Mouse (Mus musculus) kidney, postnatal 0 days (tissue): ENCODE measurements at regions not wholly inside any gene's neighbourhood (a gene's known extent, or its start where the extent isn't known, plus 50 kb on each side); places are given as distances from the start of the nearest gene placed in this dataset.

Experiments
- ATAC-seq: fragments of 200-750 bp; cut with Nextera tagmentation; replicated peaks from 2 replicates; pipeline ENCODE4 v1.8.0; 2017; ENCODE audit warnings: low read depth, moderate number of reproducible peaks, moderate TSS enrichment, moderate library complexity; ENCODE audit not compliant: low FRiP score
- DNase-seq: peaks from one replicate; pipeline ENCODE4 v3.0.0-alpha.2; 2016; ENCODE audit warnings: low spot score
- H3K27ac ChIP-seq: fragments of 300-500 bp; sonication (generic); 2 replicates; pipeline ENCODE4 v1.5.1; 2014; ENCODE audit warnings: mild to moderate bottlenecking
- H3K27me3 ChIP-seq: fragments of 300-500 bp; sonication (generic); 2 replicates; pipeline ENCODE4 v1.6.1; 2014; ENCODE audit warnings: low read length, mixed read lengths; ENCODE audit not compliant: insufficient read depth
- H3K36me3 ChIP-seq: fragments of 300-500 bp; sonication (generic); 2 replicates; pipeline ENCODE4 v1.6.1; 2014; ENCODE audit warnings: low read length, mixed read lengths; ENCODE audit not compliant: insufficient read depth
- H3K4me1 ChIP-seq: fragments of 300-500 bp; sonication (generic); replicated peaks from 2 replicates; pipeline ENCODE4 v1.6.1; 2014; ENCODE audit warnings: antibody characterized with exemption, low read length, mixed read lengths; ENCODE audit not compliant: insufficient read depth
- H3K4me2 ChIP-seq: fragments of 300-500 bp; sonication (generic); 2 replicates; pipeline ENCODE4 v1.6.1; 2014; ENCODE audit warnings: mild to moderate bottlenecking, low read length, moderate library complexity, mixed read lengths
- H3K4me3 ChIP-seq: fragments of 300-500 bp; sonication (generic); replicated peaks from 2 replicates; pipeline ENCODE4 v1.5.1; 2014; ENCODE audit warnings: low read depth, low read length
- H3K9ac ChIP-seq: fragments of 300-500 bp; sonication (generic); 2 replicates; pipeline ENCODE4 v1.6.1; 2014; ENCODE audit warnings: low read depth, low read length
- H3K9me3 ChIP-seq: fragments of 300-500 bp; sonication (generic); replicated peaks from 2 replicates; pipeline ENCODE4 v1.6.1; 2016; ENCODE audit warnings: low read length, inconsistent platforms, mixed read lengths
- CTCF ChIP-seq: IDR thresholded peaks from 2 replicates; pipeline ENCODE4 v1.5.1; 2016; ENCODE audit warnings: antibody characterized with exemption, low read depth, mild to moderate bottlenecking, moderate library complexity
- WGBS: fragments of 180-500 bp; shearing (Covaris S2); extraction: QIAGEN DNeasy Blood & Tissue Kit; methylation state at CpG from one replicate; pipeline ENCODE4 v1.1.7; 2014; 5-methylcytosine and 5-hydroxymethylcytosine counted together

DNA sequence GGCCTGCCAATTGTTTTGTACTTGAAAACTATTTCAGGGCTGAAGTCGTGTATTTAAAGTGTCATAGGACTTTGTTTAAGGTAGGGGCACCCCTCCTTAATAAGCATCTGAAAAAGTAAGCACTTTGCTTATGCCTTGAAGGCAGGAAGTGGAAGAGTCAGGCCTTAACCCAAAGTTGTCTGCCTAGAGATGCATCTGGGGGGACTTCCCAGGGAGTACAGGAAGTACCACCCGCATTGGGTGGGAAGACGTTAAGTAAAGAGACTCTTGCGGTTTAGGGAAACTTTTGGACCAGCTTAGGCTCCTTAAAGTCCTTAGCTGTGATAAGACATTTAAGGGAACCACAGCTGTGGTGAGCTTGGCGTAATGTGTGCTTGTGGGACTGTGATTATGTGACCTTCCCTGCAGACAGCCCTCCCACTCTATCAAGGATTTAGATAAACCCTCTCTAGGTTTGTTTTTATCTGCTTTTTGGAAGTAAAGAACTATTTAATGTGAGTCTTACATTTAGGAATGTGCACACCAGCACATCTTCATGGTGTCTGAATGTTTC lies 150.9 kb upstream of the Trib2 start:
- 62% methylated on average over 5 of the region's 5 CpGs for WGBS
- TF ChIP-seq CTCF: no peak
- Histone ChIP-seq H3K9ac (no peak overlapping the region), H3K4me2 (no peak overlapping the region), H3K27ac (no peak overlapping the region), H3K27me3 (no peaks in the 10 kb centered on the region), H3K4me3 (no peak overlapping the region), H3K36me3 (no peaks in the 10 kb centered on the region), H3K4me1 (no peaks in the 10 kb centered on the region), H3K9me3 (no peaks in the 10 kb centered on the region)
- no peak for ATAC-seq
- no peak for DNase-seq

DNA sequence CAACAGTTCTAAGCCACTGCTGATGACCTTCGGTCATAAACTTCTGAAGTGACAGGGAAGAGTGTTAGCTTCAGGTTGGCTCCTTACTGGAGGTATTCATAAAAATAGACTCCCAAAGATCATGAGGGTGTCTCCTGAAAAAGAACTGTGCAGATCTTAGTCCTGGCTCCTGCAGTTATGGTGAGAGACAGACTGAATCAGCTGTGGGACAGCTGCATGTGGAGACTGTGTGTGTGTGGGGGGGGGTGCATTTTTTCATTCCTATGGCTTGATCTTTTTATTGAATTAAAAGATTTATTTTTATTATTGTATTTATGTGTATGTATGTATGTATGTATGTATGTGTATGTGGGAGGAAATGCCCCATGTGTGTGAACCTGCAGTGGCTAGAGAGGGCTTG lies 149.9 kb upstream of the Trib2 start:
- no peak for TF ChIP-seq CTCF
- Histone ChIP-seq H3K27ac (no peak overlapping the region), H3K4me3 (no peak overlapping the region), H3K9ac (no peak overlapping the region), H3K9me3 (no peaks in the 10 kb centered on the region), H3K4me1 (no peaks in the 10 kb centered on the region), H3K27me3 (no peaks in the 10 kb centered on the region), H3K4me2 (no peak overlapping the region), H3K36me3 (no peaks in the 10 kb centered on the region)
- ATAC-seq: no peak
- WGBS: 93% methylated on average over 1 of the region's 1 CpGs
- DNase-seq: no peak

DNA sequence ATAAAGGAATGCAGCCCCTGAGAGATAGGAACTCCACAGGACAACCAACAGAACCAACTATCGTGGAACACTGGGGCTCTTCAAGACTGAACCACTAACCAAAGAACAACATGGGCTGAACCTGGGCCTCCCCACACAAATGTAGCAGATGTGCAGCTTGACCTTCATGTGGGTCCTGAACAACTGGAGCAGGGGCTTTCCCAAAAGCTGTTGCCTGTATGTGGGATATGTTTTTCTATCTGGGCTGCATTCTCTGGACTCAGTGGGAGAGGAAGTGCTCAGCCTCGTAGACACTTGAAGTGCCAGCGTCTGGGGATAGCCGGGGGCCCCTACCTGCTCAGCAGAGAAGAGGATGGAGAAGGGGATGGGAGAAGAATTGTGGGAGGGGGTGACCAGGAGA lies 149.2 kb upstream of the Trib2 start:
- ATAC-seq: no peak
- WGBS: 80% methylated on average over 4 of the region's 4 CpGs

DNA sequence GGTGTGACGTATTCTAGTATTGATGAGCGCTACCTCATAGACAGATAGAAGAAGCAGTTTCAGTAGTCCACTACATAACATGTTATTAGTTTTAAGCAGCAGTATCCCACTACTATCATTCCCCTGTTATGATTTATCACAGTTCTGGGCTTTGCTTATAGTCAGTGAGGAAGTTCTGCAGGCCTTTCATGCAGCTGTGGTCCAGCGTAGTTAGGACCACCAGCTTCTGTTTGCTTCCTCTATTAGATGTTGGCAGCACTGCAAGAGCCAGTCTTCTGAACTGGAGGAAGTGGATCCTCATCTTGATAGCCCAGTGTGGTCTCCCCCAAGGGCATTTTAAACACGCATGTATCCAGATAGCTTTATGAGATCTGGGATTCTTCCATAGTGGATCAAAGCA lies 147.4 kb upstream of the Trib2 start:
- Histone ChIP-seq H3K9ac (no peak overlapping the region), H3K27ac (no peak overlapping the region), H3K9me3 (no peaks in the 10 kb centered on the region), H3K4me2 (no peak overlapping the region), H3K36me3 (no peaks in the 10 kb centered on the region), H3K4me3 (no peak overlapping the region), H3K27me3 (no peaks in the 10 kb centered on the region), H3K4me1 (no peaks in the 10 kb centered on the region)
- DNase-seq: no peak
- WGBS: 85% methylated on average over 4 of the region's 4 CpGs
- TF ChIP-seq CTCF: no peak
- ATAC-seq: no peak

More for the DNA sequence above, 149.2 kb upstream of the Trib2 start:
- no peak for TF ChIP-seq CTCF
- H3K4me2 ChIP-seq: no peak overlapping the region
- H3K4me1 ChIP-seq: no peaks in the 10 kb centered on the region
- H3K9me3 ChIP-seq: no peaks in the 10 kb centered on the region
- DNase-seq: no peak
- H3K9ac ChIP-seq: no peak overlapping the region
- H3K36me3 ChIP-seq: no peaks in the 10 kb centered on the region
- H3K27ac ChIP-seq: no peak overlapping the region
- H3K27me3 ChIP-seq: no peaks in the 10 kb centered on the region
- H3K4me3 ChIP-seq: no peak overlapping the region

DNA sequence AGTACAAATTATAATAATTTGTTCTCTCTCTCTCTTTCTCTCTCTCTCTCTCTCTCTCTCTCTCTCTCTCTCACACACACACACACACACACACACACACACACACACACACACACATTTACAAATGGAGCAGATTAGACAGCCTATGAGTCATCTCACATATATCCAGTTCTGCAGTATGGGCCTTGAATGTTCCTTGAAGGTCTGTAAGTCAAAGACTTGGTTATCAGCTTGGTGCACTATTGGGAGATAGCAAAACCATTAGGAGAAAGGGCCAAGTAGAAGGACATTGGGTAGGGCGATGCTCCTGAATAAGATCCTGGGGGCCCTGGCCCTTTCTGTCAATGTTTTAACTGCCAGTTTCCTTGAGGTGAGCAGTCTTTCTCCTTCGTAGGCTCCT lies 145.1 kb upstream of the Trib2 start:
- no peak for DNase-seq
- no peaks in the 10 kb centered on the region for H3K9me3 ChIP-seq
- no peak for ATAC-seq
- H3K36me3 ChIP-seq: no peaks in the 10 kb centered on the region
- H3K4me3 ChIP-seq: no peak overlapping the region
- H3K4me1 ChIP-seq: no peaks in the 10 kb centered on the region
- H3K4me2 ChIP-seq: no peak overlapping the region
- no peaks in the 10 kb centered on the region for H3K27me3 ChIP-seq
- no peak for TF ChIP-seq CTCF
- WGBS: 81% methylated on average over 2 of the region's 2 CpGs
- H3K9ac ChIP-seq: no peak overlapping the region
- H3K27ac ChIP-seq: no peak overlapping the region

DNA sequence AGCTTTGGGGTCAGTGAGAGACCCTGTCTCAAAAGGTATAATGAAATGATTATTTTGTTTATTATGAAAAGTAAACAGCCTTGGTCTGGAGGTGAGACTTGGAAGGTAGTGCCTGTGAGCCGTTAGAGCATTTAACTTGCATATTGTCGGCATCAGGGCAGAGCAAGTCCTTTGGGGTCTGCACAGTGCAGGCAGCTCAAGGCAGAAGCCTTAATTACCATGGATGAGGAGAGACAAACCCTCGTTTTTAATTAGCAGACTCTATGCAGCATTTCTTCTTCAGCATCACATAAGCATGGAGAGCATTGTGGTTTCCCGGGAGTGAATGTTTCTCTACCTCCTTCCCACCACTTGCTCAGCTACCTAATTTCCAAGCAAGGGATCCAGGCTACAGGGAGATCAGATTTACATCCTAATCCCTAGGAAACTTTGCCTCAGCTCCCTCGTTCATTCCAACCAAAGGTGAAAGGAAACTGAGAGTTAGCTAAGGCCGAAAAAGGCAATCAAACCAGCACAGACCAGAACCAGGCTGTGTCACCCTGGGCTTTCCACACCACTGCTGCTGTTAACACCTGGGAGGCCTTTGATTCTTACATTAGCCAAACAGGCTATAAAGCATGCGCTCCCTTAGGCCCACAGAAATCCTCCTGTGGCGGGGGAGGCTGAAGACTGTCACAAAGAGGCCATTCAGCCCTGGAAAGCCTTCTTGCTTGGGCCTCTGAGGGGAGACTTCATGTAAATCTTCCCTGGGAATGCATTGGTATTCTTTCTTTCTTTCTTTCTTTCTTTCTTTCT lies 120.9 kb upstream of the Trib2 start:
- H3K4me3 ChIP-seq: no peak overlapping the region
- no peak for TF ChIP-seq CTCF
- 28% methylated on average over 8 of the region's 8 CpGs for WGBS
- DNase-seq (peak; percentile 69), ATAC-seq (peak; percentile 79; the same call in 1 of the 2 replicates)
- no peaks in the 10 kb centered on the region for H3K4me1 ChIP-seq
- no peaks in the 10 kb centered on the region for H3K9me3 ChIP-seq
- no peak overlapping the region for H3K4me2 ChIP-seq
- H3K36me3 ChIP-seq: no peaks in the 10 kb centered on the region
- H3K27ac ChIP-seq: no peak overlapping the region
- no peak overlapping the region for H3K9ac ChIP-seq
- no peaks in the 10 kb centered on the region for H3K27me3 ChIP-seq

DNA sequence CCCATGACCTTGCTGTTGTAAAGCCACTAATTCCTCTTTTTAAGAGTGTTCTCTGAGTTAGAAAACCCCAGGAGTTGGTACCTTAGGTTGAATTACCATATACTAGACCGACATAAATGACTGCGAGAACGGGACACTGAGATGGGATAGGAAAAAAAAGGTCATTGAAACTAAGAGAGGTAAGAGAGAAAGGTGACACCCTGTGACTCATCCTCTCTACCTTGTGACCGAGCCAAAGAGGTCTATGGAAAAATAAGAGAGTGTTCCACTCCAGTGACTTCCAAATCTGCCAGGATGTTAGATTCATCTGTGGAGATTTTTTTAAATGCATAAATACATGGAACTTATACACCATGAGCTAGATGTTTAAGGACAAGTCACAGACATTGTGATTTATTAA lies 115.3 kb upstream of the Trib2 start:
- WGBS: 65% methylated on average over 4 of the region's 4 CpGs
- Histone ChIP-seq H3K4me1 (no peaks in the 10 kb centered on the region), H3K4me3 (no peak overlapping the region), H3K9me3 (no peaks in the 10 kb centered on the region), H3K9ac (no peak overlapping the region), H3K36me3 (no peaks in the 10 kb centered on the region), H3K4me2 (no peak overlapping the region), H3K27me3 (no peaks in the 10 kb centered on the region), H3K27ac (no peak overlapping the region)
- ATAC-seq (no peak), DNase-seq (no peak)
- no peak for TF ChIP-seq CTCF
